Mouse (Mus musculus) hindbrain, embryonic 10.5 days (tissue): ENCODE measurements around the gene Gm43518. TPM values are rescaled to one million over a fixed set of nuclear protein-coding genes. Genes with fewer than 3 reads are reported as not detected.

ENCODE experiments used
- DNase-seq: peaks from one replicate; pipeline ENCODE4 v3.0.0-alpha.2; 2017; ENCODE audit warnings: low spot score
- H3K27ac ChIP-seq: fragments of 300-500 bp; sonication (generic); 2 replicates; pipeline ENCODE4 v1.5.1; 2016; ENCODE audit warnings: mild to moderate bottlenecking, moderate library complexity
- H3K27me3 ChIP-seq: fragments of 300-500 bp; sonication (generic); 2 replicates; pipeline ENCODE4 v1.6.1; 2016; ENCODE audit warnings: mild to moderate bottlenecking; ENCODE audit not compliant: poor library complexity, insufficient read depth, severe bottlenecking
- H3K36me3 ChIP-seq: fragments of 300-500 bp; sonication (generic); 2 replicates; pipeline ENCODE4 v1.6.1; 2016; ENCODE audit warnings: mild to moderate bottlenecking, moderate library complexity
- H3K4me1 ChIP-seq: fragments of 300-500 bp; sonication (generic); replicated peaks from 2 replicates; pipeline ENCODE4 v1.6.1; 2016; ENCODE audit warnings: mild to moderate bottlenecking
- H3K4me3 ChIP-seq: fragments of 300-500 bp; sonication (generic); 2 replicates; pipeline ENCODE4 v1.5.1; 2016; ENCODE audit warnings: mild to moderate bottlenecking, moderate library complexity
- H3K9me3 ChIP-seq: fragments of 300-500 bp; sonication (generic); 2 replicates; pipeline ENCODE4 v1.6.1; 2016; ENCODE audit warnings: mild to moderate bottlenecking, moderate library complexity
- WGBS: fragments of 180-500 bp; shearing (Covaris S2); methylation state at CpG from one replicate; pipeline ENCODE4 v1.1.7; 2016; 5-methylcytosine and 5-hydroxymethylcytosine counted together
- polyA plus RNA-seq: library from polyadenylated mRNA; unstranded; fragments of >200 nt; fragmentation: Nextera tagmentation; extraction: Ambion mirVana; gene quantifications from 2 replicates; pipeline ENCODE4 v1.2.1, GENCODE M21; 2016

Gm43518 gene
- polyA plus RNA-seq: 1.9 and 2.7 TPM in 2 replicates

DNA sequence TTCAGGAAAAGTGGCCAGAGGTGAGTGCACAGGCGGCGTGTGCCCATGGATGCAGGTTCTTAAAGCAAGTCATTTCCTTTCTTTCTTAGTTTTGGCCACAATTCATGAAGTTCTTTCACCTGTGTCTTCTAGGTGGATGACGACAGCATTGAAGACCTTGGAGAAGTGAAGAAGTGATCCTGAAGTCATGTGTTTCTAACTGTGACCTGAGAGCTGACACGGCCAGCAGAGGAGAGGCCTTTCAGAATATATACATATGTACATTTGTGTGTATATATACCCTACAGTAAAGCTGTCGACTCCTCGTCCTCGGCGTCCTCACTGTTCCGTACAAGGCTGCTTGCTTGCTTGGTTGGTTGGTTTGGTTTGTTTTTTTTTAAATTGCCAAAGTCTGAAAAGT is at the start of gene Gm43518:
Gm43518 (plus strand) TSS at position 301 of the 400 bp plus-strand sequence.
- no peak within 1 kb of the TSS for H3K27ac ChIP-seq
- 96% methylated on average over 9 of the region's 9 CpGs for WGBS
- no peaks in the 10 kb centered on the region for H3K9me3 ChIP-seq
- no peak for DNase-seq
- no peaks in the 10 kb centered on the region for H3K27me3 ChIP-seq
- H3K36me3 ChIP-seq: peaks cover 78% of the 10 kb centered on the region
- H3K4me3 ChIP-seq: no peak within 1 kb of the TSS
- peaks cover 10% of the 10 kb centered on the region; the same call in 1 of the 2 replicates for H3K4me1 ChIP-seq

DNA sequence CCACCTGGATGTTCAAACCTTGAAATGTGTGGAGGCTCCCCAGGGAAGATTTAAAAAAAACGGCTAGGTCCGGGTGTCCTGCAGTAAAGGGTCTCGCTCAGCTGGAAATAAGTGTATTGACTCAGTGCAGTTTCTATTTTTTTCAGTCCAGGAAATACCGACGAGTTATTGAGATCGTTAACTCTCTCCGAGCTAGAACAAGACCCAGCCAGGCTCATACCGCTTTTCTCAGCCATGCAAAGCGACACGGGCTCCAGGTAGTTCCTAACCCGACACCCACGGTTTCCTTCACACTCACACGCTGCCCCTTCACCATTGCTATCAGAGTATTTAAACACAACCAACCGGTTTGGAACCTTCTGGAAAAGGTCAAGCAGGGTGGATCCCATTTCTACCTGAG is 49.2 kb upstream of the Gm43518 start:
- H3K27me3 ChIP-seq: no peaks in the 10 kb centered on the region
- H3K27ac ChIP-seq: no peak overlapping the region
- H3K36me3 ChIP-seq: no peaks in the 10 kb centered on the region
- no peak overlapping the region for H3K4me3 ChIP-seq
- WGBS: 80% methylated on average over 14 of the region's 14 CpGs
- H3K4me1 ChIP-seq: peaks cover 8% of the 10 kb centered on the region
- no peak for DNase-seq
- no peaks in the 10 kb centered on the region for H3K9me3 ChIP-seq

DNA sequence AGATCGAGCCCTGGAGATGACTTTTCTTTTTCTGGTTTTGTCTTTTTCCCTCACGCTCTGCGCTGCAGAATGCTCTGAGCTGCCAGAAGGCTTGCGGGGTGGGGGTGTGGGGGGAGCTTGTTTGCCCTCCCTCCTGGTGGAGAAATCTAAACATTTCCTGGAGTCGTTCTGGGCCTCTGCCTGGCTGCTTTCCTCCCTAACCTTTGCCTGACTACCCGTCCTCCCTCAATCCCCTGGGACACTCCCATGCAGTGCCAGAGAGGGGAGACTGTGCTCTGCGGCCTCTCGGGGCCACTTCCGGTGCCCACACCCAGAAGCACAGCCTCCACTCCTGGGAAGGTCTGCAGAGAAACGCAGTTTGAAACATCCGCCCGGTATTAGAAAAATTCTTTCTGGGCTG is 47.3 kb upstream of the Gm43518 start, which contains the start of gene Hcar1:
Hcar1 (minus strand) TSS at position 93 of the 400 bp plus-strand sequence.
- Histone ChIP-seq H3K36me3 (no peaks in the 10 kb centered on the region), H3K4me3 (no peak within 1 kb of the TSS), H3K27me3 (no peaks in the 10 kb centered on the region), H3K27ac (peak within 1 kb of the TSS; percentile 59; the same call in 1 of the 2 replicates), H3K9me3 (no peaks in the 10 kb centered on the region), H3K4me1 (peaks cover 8% of the 10 kb centered on the region)
- DNase-seq: no peak
- WGBS: 63% methylated on average over 12 of the region's 12 CpGs

DNA sequence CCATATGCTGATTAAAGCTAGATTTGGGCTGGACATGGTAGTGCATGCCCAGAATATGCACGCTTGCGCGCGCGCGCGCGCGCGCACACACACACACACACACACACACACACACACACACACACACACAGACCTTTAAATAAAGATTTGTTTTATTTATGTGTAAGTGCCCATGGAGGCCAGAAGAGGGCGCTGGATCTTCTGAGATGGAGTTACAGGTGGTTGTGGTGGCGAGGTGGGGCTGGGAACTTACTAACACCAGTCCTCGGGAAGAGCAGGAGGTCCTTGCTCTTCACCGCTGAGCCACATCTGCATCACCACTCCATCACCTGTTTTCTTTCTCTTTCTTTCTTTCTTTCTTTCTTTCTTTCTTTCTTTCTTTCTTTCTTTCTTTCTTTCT is 46.4 kb upstream of the Gm43518 start:
- no peaks in the 10 kb centered on the region for H3K36me3 ChIP-seq
- H3K27ac ChIP-seq: no peak overlapping the region
- H3K27me3 ChIP-seq: no peaks in the 10 kb centered on the region
- no peak overlapping the region for H3K4me3 ChIP-seq
- WGBS: 80% methylated on average over 14 of the region's 14 CpGs
- H3K9me3 ChIP-seq: no peaks in the 10 kb centered on the region
- no peak for DNase-seq
- peaks cover 8% of the 10 kb centered on the region for H3K4me1 ChIP-seq

DNA sequence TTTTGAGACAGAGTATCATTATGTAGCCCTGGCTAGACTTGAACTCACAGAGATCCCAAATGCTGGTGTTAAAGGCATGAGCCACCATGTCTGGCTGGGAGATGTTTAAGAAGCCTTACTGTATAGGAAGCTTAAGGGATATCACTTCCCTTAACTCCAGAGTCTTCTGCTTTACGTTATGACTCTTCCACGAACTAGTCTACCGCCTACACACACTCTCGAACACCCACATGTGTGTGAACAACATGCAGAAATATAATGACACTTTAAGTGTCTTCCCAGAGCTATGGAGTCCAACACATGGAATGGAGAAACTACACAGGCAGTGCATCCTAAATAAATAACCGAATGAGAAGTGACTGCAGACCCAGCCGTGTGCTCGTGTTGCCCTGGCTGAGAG is 43.3 kb upstream of the Gm43518 start:
- Histone ChIP-seq H3K27ac (no peak overlapping the region), H3K27me3 (no peaks in the 10 kb centered on the region), H3K4me1 (peaks cover 8% of the 10 kb centered on the region), H3K4me3 (no peak overlapping the region), H3K36me3 (no peaks in the 10 kb centered on the region), H3K9me3 (no peaks in the 10 kb centered on the region)
- no peak for DNase-seq
- WGBS: 86% methylated on average over 7 of the region's 7 CpGs

DNA sequence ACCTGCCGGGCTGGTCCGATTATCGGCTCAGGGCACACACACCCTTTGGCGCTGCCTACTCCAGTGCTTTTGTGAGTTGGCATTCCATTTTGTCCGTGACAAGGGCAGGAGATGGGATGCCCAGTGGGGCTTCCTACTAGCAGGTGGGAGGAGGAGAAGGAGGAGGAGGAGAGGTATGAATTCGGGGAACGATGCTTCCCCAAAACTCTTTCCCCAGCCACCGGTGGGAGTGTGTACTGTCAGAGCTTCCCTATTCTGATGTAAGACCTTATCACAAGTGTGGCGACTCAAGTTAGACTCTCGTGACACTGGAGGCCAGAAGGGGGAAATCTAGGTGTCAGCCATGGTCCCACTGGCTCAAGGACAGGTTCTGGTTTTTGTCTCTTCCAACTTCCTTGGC is 42.9 kb upstream of the Gm43518 start:
- H3K4me3 ChIP-seq: no peak overlapping the region
- H3K9me3 ChIP-seq: no peaks in the 10 kb centered on the region
- WGBS: 83% methylated on average over 10 of the region's 10 CpGs
- no peak for DNase-seq
- no peaks in the 10 kb centered on the region for H3K27me3 ChIP-seq
- H3K36me3 ChIP-seq: no peaks in the 10 kb centered on the region
- peaks cover 8% of the 10 kb centered on the region for H3K4me1 ChIP-seq
- H3K27ac ChIP-seq: no peak overlapping the region

DNA sequence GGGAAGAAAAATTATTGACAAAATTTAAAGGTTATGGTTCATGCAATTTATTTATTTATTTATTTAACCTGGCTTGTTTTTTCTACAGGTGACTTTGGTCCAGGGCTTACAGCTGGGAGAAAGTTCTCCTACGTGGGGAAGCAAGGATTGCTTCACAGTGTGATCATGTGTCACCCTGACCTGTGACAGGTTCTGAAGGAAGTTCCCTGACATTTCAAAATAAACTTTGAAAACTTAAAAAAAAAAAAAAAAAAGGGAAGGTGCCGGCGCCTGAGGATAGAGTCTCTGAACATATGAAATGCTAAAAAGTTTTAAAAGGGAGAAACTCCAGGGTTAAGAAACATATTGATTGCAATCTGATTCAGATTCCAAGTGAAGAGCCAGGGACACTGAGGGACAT is 40.9 kb upstream of the Gm43518 start:
- 77% methylated on average over 3 of the region's 3 CpGs for WGBS

DNA sequence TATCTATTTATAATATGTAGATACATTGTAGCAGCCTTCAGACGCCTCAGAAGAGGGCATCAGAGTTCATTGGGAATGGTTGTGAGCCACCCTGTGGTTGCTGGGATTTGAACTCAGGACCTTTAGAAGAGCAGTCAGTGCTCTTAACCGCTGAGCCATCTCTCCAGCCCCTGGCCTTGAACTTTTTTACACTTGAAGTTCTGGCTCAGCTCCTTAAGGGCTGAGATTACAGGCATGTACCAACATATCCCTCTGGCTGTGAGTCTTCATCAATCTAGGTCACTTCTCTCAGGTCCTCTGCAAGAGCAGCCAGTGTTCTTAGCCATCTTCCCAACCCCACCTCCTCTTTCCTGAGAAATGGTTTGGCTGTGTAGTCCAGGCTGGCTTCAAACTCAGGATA is 36.9 kb upstream of the Gm43518 start:
- WGBS: 74% methylated on average over 2 of the region's 2 CpGs
- no peak for DNase-seq
- Histone ChIP-seq H3K4me1 (no peaks in the 10 kb centered on the region), H3K27ac (no peak overlapping the region), H3K27me3 (no peaks in the 10 kb centered on the region), H3K36me3 (no peaks in the 10 kb centered on the region), H3K9me3 (no peaks in the 10 kb centered on the region), H3K4me3 (no peak overlapping the region)

More for the DNA sequence above, 40.9 kb upstream of the Gm43518 start:
- Histone ChIP-seq H3K27ac (no peak overlapping the region), H3K36me3 (no peaks in the 10 kb centered on the region), H3K4me3 (no peak overlapping the region), H3K27me3 (no peaks in the 10 kb centered on the region), H3K9me3 (no peaks in the 10 kb centered on the region), H3K4me1 (no peaks in the 10 kb centered on the region)
- DNase-seq: no peak

DNA sequence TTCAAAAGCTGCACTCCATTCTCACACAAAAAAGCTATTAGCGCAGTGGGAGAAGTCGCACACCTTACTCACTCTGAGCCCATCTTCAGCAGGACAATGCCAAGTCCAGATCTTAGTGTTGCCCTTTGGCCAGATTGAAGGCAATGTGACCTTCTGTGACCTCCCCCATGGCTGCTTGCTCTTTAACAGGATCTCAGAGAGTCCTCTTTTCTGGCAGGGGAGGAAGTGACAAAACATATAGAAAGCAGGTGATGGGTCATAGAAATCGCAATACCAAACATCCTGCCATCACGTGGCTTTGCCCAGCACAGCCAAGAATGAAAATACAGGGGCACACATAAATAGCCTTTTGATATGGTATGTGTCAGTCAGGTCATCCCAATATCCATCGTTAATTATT is 36.2 kb upstream of the Gm43518 start:
- Histone ChIP-seq H3K27ac (no peak overlapping the region), H3K4me1 (no peaks in the 10 kb centered on the region), H3K27me3 (no peaks in the 10 kb centered on the region), H3K4me3 (no peak overlapping the region), H3K36me3 (no peaks in the 10 kb centered on the region), H3K9me3 (no peaks in the 10 kb centered on the region)
- no peak for DNase-seq
- 81% methylated on average over 5 of the region's 5 CpGs for WGBS

GRCm38 (mm10) chr5:123891669-123892068 is 35.5 kb upstream of the Gm43518 start:
- no peaks in the 10 kb centered on the region for H3K27me3 ChIP-seq
- no peaks in the 10 kb centered on the region for H3K9me3 ChIP-seq
- H3K4me1 ChIP-seq: no peaks in the 10 kb centered on the region
- 58% methylated on average over 6 of the region's 6 CpGs for WGBS
- H3K4me3 ChIP-seq: no peak overlapping the region
- no peaks in the 10 kb centered on the region for H3K36me3 ChIP-seq
- peak; percentile 22 for DNase-seq
- H3K27ac ChIP-seq: no peak overlapping the region

DNA sequence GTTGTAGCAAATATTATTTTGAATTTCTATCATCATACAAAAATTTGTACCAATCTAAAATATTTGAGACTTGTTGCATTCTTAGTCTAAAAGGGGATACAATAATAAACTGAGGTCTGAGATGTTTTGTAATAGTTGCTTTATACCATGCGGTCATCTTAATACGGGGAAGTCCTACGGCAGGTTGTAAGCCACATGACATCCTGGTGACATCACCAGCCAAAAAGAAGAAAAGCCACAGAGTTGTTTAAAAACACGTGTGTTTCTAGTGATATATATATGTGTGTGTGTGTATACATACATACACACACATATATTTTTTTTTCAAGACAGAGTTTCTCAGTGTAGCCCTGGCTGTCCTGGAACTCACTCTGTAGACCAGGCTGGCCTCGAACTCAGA is 33.7 kb upstream of the Gm43518 start:
- H3K4me1 ChIP-seq: no peaks in the 10 kb centered on the region
- H3K27ac ChIP-seq: no peak overlapping the region
- DNase-seq: no peak
- H3K36me3 ChIP-seq: no peaks in the 10 kb centered on the region
- H3K9me3 ChIP-seq: no peaks in the 10 kb centered on the region
- no peak overlapping the region for H3K4me3 ChIP-seq
- 94% methylated on average over 5 of the region's 5 CpGs for WGBS
- no peaks in the 10 kb centered on the region for H3K27me3 ChIP-seq

DNA sequence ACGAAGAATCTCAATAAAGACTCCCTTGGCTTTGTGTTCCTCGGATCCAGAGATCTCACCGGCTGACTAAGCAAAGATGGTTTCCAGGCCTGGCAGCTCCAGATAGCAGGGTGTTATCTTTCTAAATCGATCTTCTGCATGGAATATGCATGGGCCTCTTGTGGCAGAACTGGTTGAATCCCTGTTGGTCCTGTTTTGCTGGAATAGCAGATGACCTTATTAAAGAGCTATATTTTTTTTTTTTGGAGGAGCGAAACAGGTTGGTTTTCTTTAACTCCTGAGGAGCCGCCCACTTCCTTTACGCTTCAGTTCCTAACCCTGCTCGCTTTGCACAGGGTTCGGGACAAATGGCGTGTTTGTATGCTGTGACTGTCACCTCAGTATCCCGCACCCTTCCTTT is 30.8 kb upstream of the Gm43518 start:
- WGBS: 87% methylated on average over 11 of the region's 11 CpGs
- Histone ChIP-seq H3K4me1 (no peaks in the 10 kb centered on the region), H3K27ac (no peak overlapping the region), H3K36me3 (no peaks in the 10 kb centered on the region), H3K4me3 (no peak overlapping the region), H3K27me3 (no peaks in the 10 kb centered on the region), H3K9me3 (no peaks in the 10 kb centered on the region)
- DNase-seq: no peak

DNA sequence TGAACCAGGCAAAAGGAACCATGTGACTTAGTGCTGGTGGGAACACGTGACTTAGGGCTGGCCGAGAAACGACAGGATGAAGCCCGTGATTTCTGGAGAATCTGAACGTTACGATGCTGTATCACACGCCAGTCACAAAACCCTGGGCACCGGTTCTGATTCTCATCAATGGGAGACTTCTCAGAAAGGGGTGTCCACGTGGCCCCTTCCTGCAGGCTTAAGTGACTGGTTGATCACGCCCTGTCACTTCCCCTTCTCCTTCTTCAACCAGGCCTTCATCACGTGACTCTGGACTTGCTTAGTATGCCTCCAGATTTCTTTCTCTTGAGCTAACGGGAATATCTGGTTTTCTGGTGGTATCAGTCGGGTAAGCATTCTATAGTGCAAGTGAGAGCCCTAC is 29.9 kb upstream of the Gm43518 start:
- Histone ChIP-seq H3K27me3 (no peaks in the 10 kb centered on the region), H3K36me3 (no peaks in the 10 kb centered on the region), H3K4me3 (no peak overlapping the region), H3K27ac (no peak overlapping the region), H3K9me3 (no peaks in the 10 kb centered on the region), H3K4me1 (no peaks in the 10 kb centered on the region)
- DNase-seq: no peak
- WGBS: 90% methylated on average over 13 of the region's 13 CpGs

DNA sequence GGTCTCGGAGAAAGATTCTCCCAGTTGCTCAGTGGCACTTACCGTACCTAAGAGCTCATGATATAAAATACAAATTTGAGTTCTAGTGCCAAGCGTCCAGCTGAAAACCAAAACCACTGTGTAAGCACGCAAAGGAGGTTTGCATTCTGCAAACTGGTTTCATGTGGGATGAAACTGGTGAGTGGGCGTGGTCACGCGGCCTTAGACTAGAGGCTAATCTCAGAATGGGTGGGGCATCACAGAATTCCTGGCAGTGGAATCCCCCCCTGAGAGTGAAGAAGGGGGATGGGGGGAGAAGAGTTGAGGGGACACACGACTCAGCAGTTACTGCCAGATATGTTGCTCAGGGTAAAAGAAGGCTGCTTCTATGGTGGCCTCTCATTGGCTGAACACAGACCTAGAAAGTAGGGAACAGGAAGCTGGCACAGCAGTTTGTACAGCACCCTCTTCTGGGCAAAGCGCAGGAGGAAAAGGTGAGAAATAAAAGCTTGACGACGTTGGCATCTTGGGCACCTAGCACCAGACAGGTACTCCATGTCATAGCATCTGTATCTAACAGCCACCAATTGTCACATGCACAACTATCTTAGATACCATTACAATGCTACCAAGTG is 23.1 kb upstream of the Gm43518 start:
- H3K27ac ChIP-seq: no peak overlapping the region
- no peaks in the 10 kb centered on the region for H3K27me3 ChIP-seq
- WGBS: 75% methylated on average over 11 of the region's 11 CpGs
- no peak for DNase-seq
- H3K9me3 ChIP-seq: no peaks in the 10 kb centered on the region
- peaks cover 11% of the 10 kb centered on the region for H3K36me3 ChIP-seq
- H3K4me3 ChIP-seq: no peak overlapping the region
- peaks cover 26% of the 10 kb centered on the region for H3K4me1 ChIP-seq
